Mouse (Mus musculus) lung, postnatal 0 days (tissue): ENCODE results near the gene Nhp2.

Experiments used
- CTCF ChIP-seq: IDR thresholded peaks from 2 replicates; pipeline ENCODE4 v1.5.1; 2016; ENCODE audit warnings: antibody characterized with exemption, mild to moderate bottlenecking
- EP300 ChIP-seq: IDR thresholded peaks from 2 replicates; pipeline ENCODE4 v1.6.1; 2016; ENCODE audit warnings: antibody characterized with exemption, mild to moderate bottlenecking, control low read depth

- TF ChIP-seq CTCF (no peak), EP300 (no peak)
These were observed 12.3 kb upstream of the Nhp2 start for GRCm38 (mm10) chr11:51607096-51607738.
